Mouse (Mus musculus) bone marrow, adult 2 months (tissue): ENCODE measurements around the gene Msh6.

Source experiments
- CTCF ChIP-seq: fragments of 200-500 bp; IDR thresholded peaks from 2 replicates; pipeline ENCODE4 v1.5.1; 2011; ENCODE audit warnings: low read length, control low read depth; ENCODE audit not compliant: control insufficient read depth, insufficient read depth
- POLR2A ChIP-seq: fragments of 200-500 bp; IDR thresholded peaks from 2 replicates; pipeline ENCODE4 v1.6.1; 2011; ENCODE audit warnings: low read depth, mild to moderate bottlenecking, control low read depth, low read length, borderline replicate concordance; ENCODE audit not compliant: control insufficient read depth

- TF ChIP-seq CTCF (no peak), POLR2A (no peak)
Observed at GRCm38 (mm10) chr17:87985916-87986315, 11.1 kb downstream of the Msh6 start.
